Mouse (Mus musculus) A20 (cell line): ENCODE measurements around the gene Tbce.
A peak's percentile ranks its signal among the peaks of the same experiment; 100 is the strongest.

Experiments
- DNase-seq: peaks from one replicate; pipeline ENCODE4 v3.0.0-alpha.2; 2011; ENCODE audit warnings: low read depth, low spot score

The Tbce gene

DNA sequence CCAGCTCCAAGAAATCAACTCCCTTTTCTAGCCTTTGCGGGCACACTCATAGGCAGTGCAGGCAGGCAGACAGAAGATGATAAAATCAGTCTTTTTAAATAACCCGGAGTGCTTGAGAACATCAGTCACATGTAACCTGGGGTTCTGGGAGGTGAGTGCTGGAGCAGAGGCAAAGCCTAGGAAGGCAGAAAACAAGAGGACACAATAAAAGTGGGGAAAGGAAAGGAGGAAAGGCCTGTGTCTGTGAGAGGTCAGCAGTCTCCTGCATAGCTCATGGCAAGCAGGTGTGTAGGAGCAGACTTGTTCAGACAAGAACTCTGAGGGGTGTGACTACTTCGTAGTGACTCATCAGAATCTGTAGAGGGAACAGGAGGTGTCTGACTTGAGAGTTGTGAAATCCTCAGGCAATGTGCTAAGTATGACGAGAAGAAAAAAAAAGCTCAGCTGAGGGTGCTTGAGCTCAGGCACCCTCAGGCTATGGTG lies 70.8 kb downstream of the Tbce start:
- peak; percentile 20 for DNase-seq

DNA sequence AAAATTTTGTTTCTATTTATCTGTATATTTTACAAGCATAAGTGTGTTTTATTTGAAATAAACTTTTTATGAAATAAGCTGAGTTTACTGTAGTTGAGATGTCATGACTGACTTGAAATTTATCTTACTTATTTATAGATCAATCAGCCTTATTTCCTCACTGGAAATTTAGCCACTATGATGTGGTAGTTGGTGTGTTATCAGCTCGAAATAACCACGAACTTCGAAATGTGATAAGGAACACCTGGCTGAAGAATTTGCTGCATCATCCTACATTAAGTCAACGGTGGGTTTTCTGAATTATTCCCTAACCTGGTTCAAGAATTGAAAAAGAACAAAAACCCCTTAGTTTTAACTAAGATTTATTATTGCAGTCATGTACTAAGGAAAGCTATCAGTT lies 73.3 kb downstream of the Tbce start:
- DNase-seq: no peak

DNA sequence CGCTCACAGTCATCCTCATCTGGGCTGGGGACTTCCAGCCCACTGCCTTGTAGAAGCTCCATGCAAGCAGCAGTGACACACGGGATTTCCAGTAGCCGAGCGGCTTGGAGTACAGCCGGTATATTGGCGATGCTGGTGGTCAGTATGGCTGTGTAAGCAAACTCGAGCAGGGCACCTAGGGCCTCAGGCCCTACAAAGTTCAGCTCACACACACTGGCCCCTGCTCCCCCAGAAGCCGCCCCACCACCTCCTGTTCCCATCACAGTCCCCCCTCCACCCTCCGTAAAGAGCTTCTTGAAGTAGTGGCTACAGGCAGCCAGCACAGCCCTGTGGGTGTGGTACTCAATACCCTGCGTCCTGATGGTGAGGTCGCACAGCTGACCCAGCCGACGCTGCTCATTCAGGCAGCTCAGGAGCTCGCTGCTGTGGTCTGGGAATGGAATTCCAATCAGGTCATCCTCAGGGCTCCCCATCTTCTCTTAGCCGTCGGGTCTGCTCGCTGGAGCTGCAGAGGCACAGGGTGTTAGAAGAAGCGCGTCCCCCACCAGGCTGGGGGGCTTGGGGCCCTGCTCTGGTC lies 74.0 kb downstream of the Tbce start:
- DNase-seq: no peak

DNA sequence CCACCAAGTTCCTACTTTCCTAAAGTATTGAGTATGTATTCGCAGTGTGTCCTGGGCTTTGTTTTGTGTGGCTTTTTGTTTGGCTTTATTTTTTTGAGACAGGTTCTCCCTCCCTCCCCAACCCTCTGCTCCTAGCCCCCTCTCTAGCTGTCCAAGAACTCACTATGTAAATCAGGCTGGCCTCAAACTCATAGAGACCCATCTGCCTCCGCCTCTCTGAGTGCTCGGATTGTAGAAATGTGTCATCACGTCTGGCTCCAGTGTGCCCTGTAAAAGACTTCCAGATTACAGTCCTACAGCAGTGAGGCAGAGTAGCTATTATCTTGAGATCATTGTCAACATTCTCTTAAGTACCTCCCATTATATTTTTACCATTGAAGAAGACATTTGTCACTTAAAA lies 78.4 kb downstream of the Tbce start:
- DNase-seq: no peak

DNA sequence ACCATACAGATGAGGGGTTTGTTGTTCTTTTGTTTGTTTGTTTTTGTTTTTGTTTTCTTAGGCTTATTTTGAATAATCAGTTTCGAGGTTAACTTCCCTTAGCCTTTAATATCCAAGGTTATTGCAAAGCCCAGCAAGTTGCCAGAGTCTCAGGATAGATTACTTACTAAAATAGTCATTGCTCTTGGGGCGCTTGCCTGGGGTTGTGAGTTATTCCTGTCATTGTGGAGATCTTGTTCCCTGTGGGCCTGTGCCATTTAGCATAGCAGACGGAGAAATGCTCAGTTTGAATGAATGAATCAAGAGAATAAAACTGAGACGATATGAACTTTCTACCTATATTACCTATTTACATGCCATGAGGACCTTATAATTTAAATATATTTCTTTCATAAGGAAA lies 79.2 kb downstream of the Tbce start:
- no peak for DNase-seq

- DNase-seq: no peak
Observed at GRCm38 (mm10) chr13:13956686-13957085, 82.8 kb downstream of the Tbce start.

GRCm38 (mm10) chr13:13954931-13955330 lies 84.5 kb downstream of the Tbce start:
- no peak for DNase-seq

DNA sequence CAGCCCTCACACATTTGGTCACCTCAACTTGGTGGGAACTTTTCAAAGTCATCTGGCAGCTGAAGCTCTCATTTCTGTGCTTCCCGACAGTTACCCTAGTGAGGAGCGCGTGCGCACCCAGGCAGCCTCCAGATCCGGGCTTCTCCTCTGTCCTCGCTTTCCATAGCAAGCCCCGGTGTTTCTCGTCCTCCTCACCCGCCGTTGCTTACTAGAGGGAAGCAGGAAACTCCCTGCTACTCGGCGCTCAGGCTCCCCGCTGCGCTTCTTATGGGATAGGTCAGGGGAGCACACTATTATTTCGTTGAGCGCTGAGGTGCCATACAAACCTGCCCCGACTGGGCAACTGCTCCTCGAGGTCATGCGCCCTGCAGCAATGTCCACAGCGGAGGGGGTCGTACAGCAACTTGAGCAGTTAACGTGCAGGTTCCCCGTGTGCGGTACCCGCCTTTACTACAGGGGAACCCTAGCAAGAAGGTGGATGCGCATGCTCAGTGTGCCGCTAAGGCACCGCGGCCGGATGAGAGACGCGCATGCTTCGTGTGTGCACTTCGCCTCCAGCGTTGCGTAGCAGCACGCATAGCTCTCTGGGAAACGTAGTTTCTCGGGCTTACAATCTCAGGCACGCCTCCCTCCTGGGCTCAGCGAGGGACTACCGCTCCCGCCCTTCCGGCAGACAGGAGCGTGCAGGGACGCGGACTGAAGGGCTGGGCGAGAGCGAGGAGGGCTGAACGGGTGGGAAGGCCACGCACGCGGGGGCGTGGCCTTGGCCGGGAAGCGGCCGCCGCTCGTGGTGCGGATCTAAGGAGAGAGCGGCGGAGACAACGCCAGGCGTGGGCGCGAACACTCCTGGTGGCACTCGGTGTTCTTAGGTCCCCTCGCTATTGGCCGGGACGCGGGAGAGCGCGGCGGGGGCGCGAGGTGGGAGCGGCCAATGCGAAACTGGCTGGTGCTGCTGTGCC lies 85.3 kb downstream of the Tbce start, which contains the start of gene B3galnt2:
TSS of gene B3galnt2 (plus strand) at position 596 of the 959 bp plus-strand sequence.
- peak; percentile 99 for DNase-seq
